ENCODE assay signal across 8 mouse cellular contexts in genomic region chr3:116006978-116007940, GRCm38 (mm10). TPM values are rescaled to one million over a fixed set of nuclear protein-coding genes. Genes with fewer than 3 reads are reported as not detected.
A peak's percentile ranks its signal among the peaks of the same experiment; 100 is the strongest.
DNase-seq lines count a peak whose midpoint lies in the region; ATAC-seq and TF ChIP-seq lines count a peak whose summit lies in the region.

TSS of gene Slc30a7 (minus strand) at chr3:116007406.
TSS of gene Extl2 (plus strand) at chr3:116007462.

- TF ChIP-seq POLR2A in kidney, adult 2 months (IDR thresholded peaks at IDR 0.05; ENCODE audit: low read depth, low read length): peak; percentile 55

- WGBS in embryonic facial prominence, embryonic 12.5 days: under 1% methylated on average over 66 of the region's 67 CpGs
- WGBS in kidney, adult 2 months: under 1% methylated on average over 67 of the region's 67 CpGs
- WGBS in limb, embryonic 13.5 days: under 1% methylated on average over 65 of the region's 67 CpGs
- WGBS in midbrain, embryonic 15.5 days: under 1% methylated on average over 67 of the region's 67 CpGs

- peak; percentile 91 for ATAC-seq in embryonic facial prominence, embryonic 12.5 days (ENCODE audit: insufficient number of reproducible peaks, insufficient read depth, low FRiP score, low TSS enrichment)
- peak; percentile 92 for ATAC-seq in limb, embryonic 13.5 days (ENCODE audit: low FRiP score, low read depth)
- ATAC-seq in midbrain, embryonic 15.5 days (replicated peaks): peak; percentile 94

- no peak for TF ChIP-seq CTCF in kidney, adult 2 months (conservative IDR thresholded peaks at IDR 0.05; ENCODE audit: insufficient read depth, insufficient read length, low read depth, low read length)

- DNase-seq in 416B (ENCODE audit: low read depth): peak; percentile 85
- peak; percentile 90 to 93 for DNase-seq in adrenal gland, postnatal 36 days
- peak; percentile 86 for DNase-seq in heart, adult 18-20 months
- peak; percentile 89 for DNase-seq in kidney, adult 2 months
- DNase-seq in spleen, adult 18-20 months: peak; percentile 66 to 73

- H3K4me3 ChIP-seq in embryonic facial prominence, embryonic 12.5 days: peak within 1 kb of the TSS; percentile 88
- peak within 1 kb of the TSS; percentile 79 for H3K4me3 ChIP-seq in kidney, adult 2 months (ENCODE audit: insufficient read depth, low read depth, low read length)
- H3K4me3 ChIP-seq in limb, embryonic 13.5 days: peak within 1 kb of the TSS; percentile 82
- H3K4me3 ChIP-seq in midbrain, embryonic 15.5 days: peak within 1 kb of the TSS; percentile 98

- peak within 1 kb of the TSS; percentile 86 for H3K27ac ChIP-seq in embryonic facial prominence, embryonic 12.5 days
- peak within 1 kb of the TSS; percentile 81 for H3K27ac ChIP-seq in kidney, adult 2 months (ENCODE audit: insufficient read depth, low read depth, low read length)
- H3K27ac ChIP-seq in limb, embryonic 13.5 days: peak within 1 kb of the TSS; percentile 79
- H3K27ac ChIP-seq in midbrain, embryonic 15.5 days: peak within 1 kb of the TSS; percentile 88

- peaks cover 11% of the 10 kb centered on the region; the same call in 1 of the 2 replicates for H3K4me1 ChIP-seq in embryonic facial prominence, embryonic 12.5 days
- no peaks in the 10 kb centered on the region for H3K4me1 ChIP-seq in kidney, adult 2 months (ENCODE audit: control insufficient read depth, insufficient read depth, low read length)
- peaks cover 16% of the 10 kb centered on the region for H3K4me1 ChIP-seq in limb, embryonic 13.5 days
- H3K4me1 ChIP-seq in midbrain, embryonic 15.5 days: peaks cover 39% of the 10 kb centered on the region

- no peaks in the 10 kb centered on the region for H3K9me3 ChIP-seq in embryonic facial prominence, embryonic 12.5 days
- H3K9me3 ChIP-seq in limb, embryonic 13.5 days: no peaks in the 10 kb centered on the region
- no peaks in the 10 kb centered on the region for H3K9me3 ChIP-seq in midbrain, embryonic 15.5 days

- H3K9ac ChIP-seq in embryonic facial prominence, embryonic 12.5 days: peak within 1 kb of the TSS; percentile 89
- peak within 1 kb of the TSS; percentile 89 for H3K9ac ChIP-seq in limb, embryonic 13.5 days
- peak within 1 kb of the TSS; percentile 93 for H3K9ac ChIP-seq in midbrain, embryonic 15.5 days

- peak within 1 kb of the TSS; percentile 91 for H3K4me2 ChIP-seq in embryonic facial prominence, embryonic 12.5 days (replicated peaks)
- H3K4me2 ChIP-seq in limb, embryonic 13.5 days (replicated peaks): peak within 1 kb of the TSS; percentile 95
- peak within 1 kb of the TSS; percentile 66 for H3K4me2 ChIP-seq in midbrain, embryonic 15.5 days

- 0 out of 2 replicates have a peak, but pooled peaks cover 3% of the 10 kb centered on the region for H3K36me3 ChIP-seq in embryonic facial prominence, embryonic 12.5 days
- H3K36me3 ChIP-seq in kidney, adult 2 months (ENCODE audit: control insufficient read depth, insufficient read depth, low read length): no peaks in the 10 kb centered on the region; the same call in 1 of the 2 replicates
- peaks cover 26% of the 10 kb centered on the region for H3K36me3 ChIP-seq in limb, embryonic 13.5 days
- no peaks in the 10 kb centered on the region; the same call in 1 of the 2 replicates for H3K36me3 ChIP-seq in midbrain, embryonic 15.5 days (replicated peaks)

- H3K27me3 ChIP-seq in embryonic facial prominence, embryonic 12.5 days: no peaks in the 10 kb centered on the region
- no peaks in the 10 kb centered on the region for H3K27me3 ChIP-seq in kidney, adult 2 months (replicated peaks; ENCODE audit: control insufficient read depth, insufficient read depth, low read length)
- H3K27me3 ChIP-seq in limb, embryonic 13.5 days: no peaks in the 10 kb centered on the region
- no peaks in the 10 kb centered on the region for H3K27me3 ChIP-seq in midbrain, embryonic 15.5 days (replicated peaks)

RNA-seq across cellular contexts. Expression of gene Slc30a7, which starts in this region (rescaled TPM):
- total RNA-seq in adrenal gland, postnatal 36 days (2021): 10 to 100 TPM; 31.9 to 42.0 TPM
- polyA plus RNA-seq in embryonic facial prominence, embryonic 12.5 days (2016; fragmentation: Nextera tagmentation; extraction: Ambion mirVana): 29.0 and 32.4 TPM in 2 replicates
- total RNA-seq in heart, adult 18-20 months (2021): 10 to 100 TPM; 10.2 to 11.4 TPM
- 9.2 and 14.6 TPM in 2 replicates for polyA plus RNA-seq in kidney, adult 2 months (2012; rRNA removed)
- 32.1 and 32.9 TPM in 2 replicates for polyA plus RNA-seq in limb, embryonic 13.5 days (2015; fragmentation: Nextera tagmentation; extraction: Ambion mirVana)
- 16.1 and 16.8 TPM in 2 replicates for polyA plus RNA-seq in midbrain, embryonic 15.5 days (2015; fragmentation: Nextera tagmentation; extraction: Ambion mirVana)

RNA-seq across cellular contexts. Expression of gene Extl2, which starts in this region (rescaled TPM):
- 10 to 100 TPM; 11.9 to 25.7 TPM for total RNA-seq in adrenal gland, postnatal 36 days (2021)
- 20.3 and 21.3 TPM in 2 replicates for polyA plus RNA-seq in embryonic facial prominence, embryonic 12.5 days (2016; fragmentation: Nextera tagmentation; extraction: Ambion mirVana)
- 10 to 100 TPM; 14.0 to 17.4 TPM for total RNA-seq in heart, adult 18-20 months (2021)
- polyA plus RNA-seq in kidney, adult 2 months (2012; rRNA removed): 12.3 and 14.7 TPM in 2 replicates
- polyA plus RNA-seq in limb, embryonic 13.5 days (2015; fragmentation: Nextera tagmentation; extraction: Ambion mirVana): 20.1 and 21.1 TPM in 2 replicates
- 24.0 and 25.8 TPM in 2 replicates for polyA plus RNA-seq in midbrain, embryonic 15.5 days (2015; fragmentation: Nextera tagmentation; extraction: Ambion mirVana)

Comparison
In these comparisons a context has a peak if more than half of its experiments do, and no peak if none do; other contexts are left out.
1. Peak in every context shown above with its lines: DNase-seq, ATAC-seq, H3K4me3 ChIP-seq and H3K27ac ChIP-seq.